Mouse (Mus musculus) cerebellum, adult (tissue): Measurements from ENCODE around the gene Slc16a7.

Source experiments
- ATAC-seq: cut with Nextera tagmentation; 2 replicates; pipeline ENCODE4 v1.9.2; 2017; ENCODE audit warnings: mild to moderate bottlenecking, moderate library complexity, mixed read lengths; ENCODE audit not compliant: insufficient number of reproducible peaks, low FRiP score, low TSS enrichment

Slc16a7 gene

DNA sequence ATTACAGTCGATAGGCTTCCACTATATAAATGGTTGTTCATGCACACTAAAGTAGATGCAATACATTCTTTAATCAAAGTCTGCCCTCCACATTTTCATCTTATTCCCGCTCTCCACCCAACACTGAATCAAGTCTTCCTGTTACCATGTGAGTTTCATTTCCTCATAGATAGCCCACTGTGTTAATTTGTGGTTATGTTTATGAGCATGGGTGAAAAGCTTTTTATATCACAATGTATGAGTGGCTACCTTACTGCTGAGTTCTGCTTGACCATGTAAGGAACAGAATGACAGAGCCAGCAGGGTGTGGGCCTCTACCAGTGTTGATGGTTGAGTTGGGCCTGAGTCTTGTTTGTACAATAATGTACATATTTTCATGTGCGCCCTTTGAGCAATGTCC is 175.5 kb downstream of the Slc16a7 start:
- no peak for ATAC-seq

DNA sequence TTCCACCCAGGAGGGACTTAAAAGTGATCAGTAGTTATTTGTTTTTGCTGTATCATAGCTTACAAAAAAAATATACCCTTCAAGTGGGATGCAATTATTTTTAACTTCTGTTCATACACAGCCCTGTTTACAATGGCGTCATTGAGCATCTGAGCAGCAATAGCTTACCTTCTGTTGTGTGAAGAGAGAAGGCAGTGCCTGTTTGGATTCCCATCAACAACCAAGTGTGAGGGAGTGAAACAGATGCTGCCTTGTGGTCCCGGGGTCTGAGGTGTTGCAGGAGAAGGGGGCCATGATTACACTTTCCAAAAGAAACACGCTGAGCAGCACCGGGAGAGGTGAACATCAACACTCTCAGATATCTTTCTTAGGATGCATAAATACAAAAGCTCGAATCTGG is 201.7 kb downstream of the Slc16a7 start:
- no peak for ATAC-seq

DNA sequence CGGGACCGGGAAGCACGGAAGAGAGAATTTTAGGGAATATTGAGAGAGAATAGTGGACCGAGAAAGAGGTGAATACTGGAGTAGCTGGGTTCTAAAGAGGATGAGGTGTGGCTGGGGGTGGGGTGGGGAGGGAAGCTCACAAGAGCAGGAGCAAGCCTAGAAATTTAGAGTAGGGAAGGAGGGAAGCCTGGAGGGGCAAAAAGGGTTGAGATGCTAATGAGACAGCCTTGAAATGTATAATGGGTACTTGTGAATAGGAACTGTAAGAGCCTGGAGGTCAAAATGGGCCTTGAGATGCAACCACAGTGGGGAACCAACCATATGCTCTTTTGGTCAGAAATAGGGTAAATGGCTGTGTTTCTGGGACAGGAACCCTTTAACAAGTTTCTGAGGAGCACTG is 203.9 kb downstream of the Slc16a7 start:
- ATAC-seq: no peak

DNA sequence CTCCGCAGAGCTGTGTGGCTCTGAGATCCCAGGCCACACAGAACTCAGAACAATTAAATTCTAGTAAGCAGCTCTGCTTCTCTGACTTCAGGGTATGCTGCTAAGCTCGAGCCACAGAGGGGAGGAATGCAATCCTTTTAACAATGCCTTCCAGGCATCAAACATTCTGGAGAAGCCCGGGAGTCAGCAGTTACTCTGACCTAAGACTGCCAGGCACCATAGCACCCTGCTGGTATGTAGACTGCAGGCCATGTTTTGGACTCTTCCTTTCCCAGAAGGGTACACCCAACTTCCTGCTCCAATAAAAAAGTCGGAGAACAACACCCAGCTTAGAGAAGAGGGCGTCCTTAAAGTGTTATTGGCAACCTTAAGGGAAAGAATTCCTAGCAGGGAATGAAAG is 205.1 kb downstream of the Slc16a7 start:
- ATAC-seq: no peak

DNA sequence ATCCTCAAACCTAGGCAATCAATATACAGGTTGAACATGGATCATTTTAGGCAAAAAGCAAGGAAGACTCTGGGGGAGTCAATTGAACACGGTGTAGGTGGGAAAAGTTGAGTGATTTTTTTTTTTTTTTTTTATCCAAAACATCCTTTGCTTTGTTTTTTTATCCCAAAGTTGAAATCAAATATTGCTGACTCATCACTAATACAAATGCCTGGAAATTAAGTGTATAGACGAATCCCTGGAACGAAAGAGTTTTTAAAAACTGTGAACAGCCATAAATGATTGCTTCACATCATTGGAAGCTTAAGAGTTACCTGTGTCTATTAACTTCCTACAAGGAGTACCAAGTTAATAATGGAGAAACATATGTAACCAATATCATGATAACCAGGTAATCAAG is 206.7 kb downstream of the Slc16a7 start:
- no peak for ATAC-seq

DNA sequence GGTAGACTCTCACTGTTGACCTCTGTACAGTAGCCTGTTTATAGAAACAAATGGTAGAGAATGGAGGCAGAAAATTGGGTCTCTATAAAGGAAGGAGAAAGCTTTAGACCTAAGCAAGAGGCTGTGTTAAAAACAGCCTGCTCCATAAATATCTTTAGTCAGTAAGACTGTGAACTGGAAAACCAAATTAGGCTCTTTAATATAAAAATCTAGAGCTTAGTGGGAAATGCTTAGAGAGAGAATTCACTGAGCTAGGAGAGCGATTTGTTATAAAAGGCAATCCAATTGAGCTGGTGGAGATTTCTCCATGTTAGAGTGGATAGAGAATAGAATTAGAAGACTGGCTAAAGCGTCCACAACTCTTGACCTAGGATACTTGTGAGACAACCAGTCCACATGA is 211.5 kb downstream of the Slc16a7 start:
- no peak for ATAC-seq

DNA sequence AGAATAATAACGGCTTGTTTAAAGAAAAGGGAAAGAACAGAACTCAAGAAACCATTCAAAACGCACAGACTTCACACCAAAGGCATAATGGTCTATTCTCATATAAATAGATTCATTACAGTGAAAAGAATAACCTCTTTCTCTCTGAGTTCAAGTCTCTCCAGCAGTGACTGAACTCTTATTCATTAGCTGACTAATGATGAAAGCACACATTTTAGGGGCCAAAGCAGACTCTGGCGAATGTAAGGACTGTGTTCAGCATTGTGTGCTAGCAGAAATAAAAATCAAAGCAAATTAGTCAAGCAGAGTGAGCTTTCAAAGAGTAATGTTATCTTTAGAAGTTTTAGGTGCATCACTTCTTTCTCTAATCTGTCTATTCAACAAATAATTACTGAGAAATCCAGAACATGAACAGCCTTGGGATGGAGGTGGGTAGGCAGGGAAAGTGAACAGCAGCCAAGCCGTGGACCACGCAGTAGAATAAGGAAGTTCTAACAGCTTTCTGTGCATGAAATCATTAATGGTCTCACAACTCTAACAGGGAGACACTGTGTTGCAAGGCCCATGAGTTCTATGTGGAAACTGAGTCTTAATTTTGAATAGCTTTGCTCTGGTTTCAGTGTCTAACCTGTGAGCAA is 214.1 kb downstream of the Slc16a7 start:
- ATAC-seq: no peak

DNA sequence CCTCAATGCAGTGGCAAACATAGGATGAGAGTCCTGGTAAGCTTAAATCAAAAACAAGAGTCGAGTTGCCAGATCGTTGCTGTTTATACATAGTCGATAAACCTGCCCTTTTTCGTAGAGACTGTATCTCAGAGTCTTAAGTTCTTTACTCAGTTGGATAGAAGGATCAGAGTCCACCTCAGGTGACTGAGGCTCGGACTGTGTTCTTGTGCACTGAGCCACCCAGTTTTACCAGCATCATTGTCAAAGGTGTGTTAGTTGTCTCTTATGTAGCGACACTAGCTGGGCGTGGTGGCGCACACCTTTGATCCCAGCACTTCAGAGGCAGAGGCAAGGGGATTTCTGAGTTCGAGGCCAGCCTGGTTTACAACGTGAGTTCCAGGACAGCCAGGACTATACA is 217.6 kb downstream of the Slc16a7 start:
- no peak for ATAC-seq

DNA sequence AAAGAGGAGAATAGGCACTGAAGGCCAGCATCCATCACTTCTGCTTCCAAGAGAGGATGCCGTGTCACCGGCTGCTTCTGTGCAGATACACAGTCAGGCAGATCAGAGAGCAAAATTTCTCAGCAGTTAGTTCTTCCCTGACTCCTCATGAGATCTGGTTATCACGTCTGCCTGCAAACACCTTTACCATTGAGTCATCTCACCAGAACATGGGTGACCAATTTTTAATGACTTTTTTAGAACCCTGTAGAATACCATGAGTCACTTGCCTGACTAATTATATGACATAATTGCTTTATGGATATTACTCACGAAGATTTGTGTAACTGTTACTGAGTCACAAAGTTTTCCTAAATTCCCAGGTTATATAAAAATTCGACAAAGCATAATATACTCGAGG is 218.1 kb downstream of the Slc16a7 start:
- no peak for ATAC-seq
